Mouse (Mus musculus): ENCODE results near the gene Fam186b. TPM values are rescaled to one million over a fixed set of nuclear protein-coding genes. Genes with fewer than 3 reads are reported as not detected.
"Not testable (repeated sequence)": the region's sequence is repeated elsewhere in the genome, so short reads cannot be mapped to it uniquely, and the experiment has no call there.

The Fam186b gene
- total RNA-seq, 2 experiments from 2014 or later, result 1.5 to 1.9 TPM

GRCm38 (mm10) chr15:99259167-99259729, 36.4 kb downstream of the Fam186b start:
- no peak for DNase-seq

- DNase-seq, result no peak
These were observed 40.4 kb downstream of the Fam186b start for GRCm38 (mm10) chr15:99255241-99255749.

GRCm38 (mm10) chr15:99254477-99255005, 41.1 kb downstream of the Fam186b start:
- DNase-seq, result no peak

GRCm38 (mm10) chr15:99253772-99254171, 41.9 kb downstream of the Fam186b start:
- DNase-seq, result no peak

- DNase-seq, result not testable (repeated sequence)
These were observed 42.6 kb downstream of the Fam186b start for GRCm38 (mm10) chr15:99253175-99253479.

- no peak for DNase-seq
These were observed 43.1 kb downstream of the Fam186b start for GRCm38 (mm10) chr15:99252381-99253174.

- DNase-seq, result peak; percentile 96
These were observed 43.9 kb downstream of the Fam186b start, which contains the start of gene Mcrs1 for GRCm38 (mm10) chr15:99251626-99252380. Gene Mcrs1, minus strand, starts transcription at chr15:99251961.

GRCm38 (mm10) chr15:99251111-99251510, 44.6 kb downstream of the Fam186b start:
- peak; percentile 27 for DNase-seq

GRCm38 (mm10) chr15:99249938-99250337, 45.8 kb downstream of the Fam186b start:
- DNase-seq, result no peak

GRCm38 (mm10) chr15:99248972-99249371, 46.7 kb downstream of the Fam186b start:
- no peak for DNase-seq

GRCm38 (mm10) chr15:99246736-99247135, 49.0 kb downstream of the Fam186b start:
- not testable (repeated sequence) for DNase-seq

GRCm38 (mm10) chr15:99242045-99242444, 53.6 kb downstream of the Fam186b start:
- no peak for DNase-seq

GRCm38 (mm10) chr15:99241249-99241648, 54.4 kb downstream of the Fam186b start:
- DNase-seq, result no peak

GRCm38 (mm10) chr15:99240129-99240528, 55.6 kb downstream of the Fam186b start:
- DNase-seq, result no peak

GRCm38 (mm10) chr15:99238006-99238405, 57.7 kb downstream of the Fam186b start:
- DNase-seq, result no peak

- no peak for DNase-seq
These were observed 61.2 kb downstream of the Fam186b start for GRCm38 (mm10) chr15:99234326-99235010.

- no peak for DNase-seq
These were observed 62.0 kb downstream of the Fam186b start for GRCm38 (mm10) chr15:99233719-99234118.

- no peak for DNase-seq
These were observed 63.7 kb downstream of the Fam186b start for GRCm38 (mm10) chr15:99231998-99232397.

GRCm38 (mm10) chr15:99226090-99226489, 69.6 kb downstream of the Fam186b start:
- DNase-seq, result no peak

GRCm38 (mm10) chr15:99225081-99225810, 70.4 kb downstream of the Fam186b start:
- DNase-seq, result peak; percentile 45

- DNase-seq, result peak; percentile 76
These were observed 71.3 kb downstream of the Fam186b start, which contains the start of gene Kcnh3 for GRCm38 (mm10) chr15:99224208-99224911. Gene Kcnh3, plus strand, starts transcription at chr15:99224861.

Data from adrenal gland, postnatal 10 days (tissue).